Mouse (Mus musculus): ENCODE measurements around the gene Diaph2. TPM values are rescaled to one million over a fixed set of nuclear protein-coding genes. Genes with fewer than 3 reads are reported as not detected.
A peak's percentile ranks its signal among the peaks of the same experiment; 100 is the strongest.

Diaph2 gene
- polyA plus RNA-seq, 1 experiment from 2014 or later = 6.8 TPM

DNA sequence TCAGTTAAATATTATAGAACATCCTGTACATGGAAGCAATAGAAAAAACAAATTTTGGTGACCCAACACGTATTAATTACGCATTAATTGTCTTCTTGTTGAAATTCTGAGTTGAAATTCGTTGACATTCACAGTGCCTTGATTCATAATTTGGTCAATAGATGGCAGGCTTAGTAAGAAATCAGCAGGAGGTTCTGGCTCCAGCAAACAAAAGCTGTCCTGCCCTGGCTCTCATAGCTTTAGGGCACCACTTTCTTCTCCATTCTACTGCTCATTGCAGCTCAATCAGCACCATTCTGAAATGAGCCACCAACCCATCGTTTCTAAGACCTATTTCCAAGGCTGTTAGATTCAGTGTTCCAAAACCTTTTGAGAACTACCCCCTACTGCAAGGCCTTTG lies 225.3 kb downstream of the Diaph2 start:
- Histone ChIP-seq H3K27ac (ENCODE audit: low read depth, low read length) (no peak overlapping the region), H3K36me3 (ENCODE audit: control insufficient read depth, insufficient read depth, low read length) (no peaks in the 10 kb centered on the region), H3K4me1 (replicated peaks; ENCODE audit: control insufficient read depth, insufficient read depth, low read length) (no peaks in the 10 kb centered on the region), H3K4me2 (replicated peaks; ENCODE audit: low read depth, low read length) (no peak overlapping the region), H3K9me3 (ENCODE audit: control insufficient read depth, low read length) (no peaks in the 10 kb centered on the region), H3K9ac (ENCODE audit: low read depth, low read length) (no peak overlapping the region), H3K4me3 (ENCODE audit: low read depth, low read length) (no peak overlapping the region), H3K27me3 (ENCODE audit: control insufficient read depth, insufficient read depth, low read length) (no peaks in the 10 kb centered on the region)
- ATAC-seq (ENCODE audit: low FRiP score) (no peak), DNase-seq (ENCODE audit: low spot score) (peak; percentile 4)
- 83% methylated on average over 4 of the region's 4 CpGs for WGBS

DNA sequence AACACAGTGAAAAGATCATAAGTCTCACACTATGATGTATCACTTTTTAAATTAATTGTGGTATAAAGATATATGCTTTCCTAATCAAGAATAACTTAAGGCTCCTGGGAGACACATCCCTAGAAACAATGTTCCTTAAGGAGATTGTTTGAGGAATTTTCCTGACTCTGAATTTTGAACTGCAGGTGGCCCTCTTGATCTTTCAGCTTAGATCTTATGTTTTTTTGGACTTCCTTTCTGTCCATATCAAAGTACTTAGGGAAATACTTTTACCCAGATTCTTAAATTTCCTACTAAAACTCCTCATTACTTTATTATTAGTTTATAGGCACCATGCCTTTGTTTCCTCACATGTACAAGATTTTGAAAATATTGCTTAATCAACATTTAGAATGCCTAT lies 258.7 kb downstream of the Diaph2 start:
- no peak overlapping the region for H3K4me2 ChIP-seq (replicated peaks; ENCODE audit: low read depth, low read length)
- DNase-seq (ENCODE audit: low spot score) (no peak), ATAC-seq (ENCODE audit: low FRiP score) (no peak)

DNA sequence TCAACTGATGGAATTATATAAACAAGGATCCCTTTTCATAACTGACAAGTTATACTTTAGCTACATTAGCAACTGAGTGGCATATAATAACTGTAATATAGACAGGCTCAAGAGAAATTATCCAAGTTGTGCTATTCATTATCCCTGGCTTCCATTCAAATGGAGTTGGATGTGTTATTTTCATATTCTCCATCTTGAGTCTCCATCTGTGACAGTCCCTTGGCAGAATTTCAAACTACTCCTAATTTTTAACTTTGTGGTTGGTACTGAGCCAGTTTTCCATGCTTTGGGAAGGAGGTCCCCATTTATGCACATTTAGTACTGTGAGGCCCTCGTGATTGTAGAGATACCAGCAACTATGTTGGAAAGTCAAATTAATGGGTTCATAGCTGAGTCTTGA lies 270.2 kb downstream of the Diaph2 start:
- Histone ChIP-seq H3K36me3 (ENCODE audit: control insufficient read depth, insufficient read depth, low read length) (no peaks in the 10 kb centered on the region), H3K27ac (ENCODE audit: low read depth, low read length) (no peak overlapping the region), H3K4me2 (replicated peaks; ENCODE audit: low read depth, low read length) (no peak overlapping the region), H3K9me3 (ENCODE audit: control insufficient read depth, low read length) (no peaks in the 10 kb centered on the region), H3K4me3 (ENCODE audit: low read depth, low read length) (no peak overlapping the region), H3K9ac (ENCODE audit: low read depth, low read length) (no peak overlapping the region), H3K4me1 (replicated peaks; ENCODE audit: control insufficient read depth, insufficient read depth, low read length) (no peaks in the 10 kb centered on the region), H3K27me3 (ENCODE audit: control insufficient read depth, insufficient read depth, low read length) (no peaks in the 10 kb centered on the region)
- DNase-seq (ENCODE audit: low spot score) (no peak), ATAC-seq (ENCODE audit: low FRiP score) (no peak)
- whole genome bisulfite sequencing = 74% methylated on average over 1 of the region's 1 CpGs

More for the DNA sequence above, 258.7 kb downstream of the Diaph2 start:
- Histone ChIP-seq H3K4me3 (ENCODE audit: low read depth, low read length) (no peak overlapping the region), H3K27me3 (ENCODE audit: control insufficient read depth, insufficient read depth, low read length) (no peaks in the 10 kb centered on the region), H3K4me1 (replicated peaks; ENCODE audit: control insufficient read depth, insufficient read depth, low read length) (no peaks in the 10 kb centered on the region), H3K36me3 (ENCODE audit: control insufficient read depth, insufficient read depth, low read length) (no peaks in the 10 kb centered on the region), H3K9ac (ENCODE audit: low read depth, low read length) (no peak overlapping the region), H3K27ac (ENCODE audit: low read depth, low read length) (no peak overlapping the region), H3K9me3 (ENCODE audit: control insufficient read depth, low read length) (no peaks in the 10 kb centered on the region)

DNA sequence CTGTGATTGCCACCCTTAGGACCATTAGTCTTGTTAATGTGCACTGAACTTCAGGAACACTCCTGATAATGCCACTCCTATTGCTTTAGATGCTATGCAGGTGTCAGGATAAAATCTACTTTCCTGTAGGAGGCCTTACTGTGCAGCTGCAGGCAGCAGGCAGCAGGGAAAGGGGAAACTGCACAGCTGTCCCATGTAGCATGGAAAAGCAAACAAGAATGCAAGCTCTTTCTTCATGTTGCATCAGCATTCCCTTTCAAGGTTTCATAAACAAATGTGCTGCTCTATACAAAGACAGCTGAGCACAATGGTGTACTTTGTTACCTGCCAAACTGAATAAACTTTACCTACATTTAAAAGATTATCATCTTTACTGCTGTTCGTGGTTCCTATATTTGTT lies 295.0 kb downstream of the Diaph2 start:
- Histone ChIP-seq H3K9me3 (ENCODE audit: control insufficient read depth, low read length) (no peaks in the 10 kb centered on the region), H3K9ac (ENCODE audit: low read depth, low read length) (no peak overlapping the region), H3K4me2 (replicated peaks; ENCODE audit: low read depth, low read length) (no peak overlapping the region), H3K27me3 (ENCODE audit: control insufficient read depth, insufficient read depth, low read length) (no peaks in the 10 kb centered on the region), H3K27ac (ENCODE audit: low read depth, low read length) (no peak overlapping the region), H3K4me1 (replicated peaks; ENCODE audit: control insufficient read depth, insufficient read depth, low read length) (no peaks in the 10 kb centered on the region), H3K4me3 (ENCODE audit: low read depth, low read length) (no peak overlapping the region), H3K36me3 (ENCODE audit: control insufficient read depth, insufficient read depth, low read length) (no peaks in the 10 kb centered on the region)
- 76% methylated on average over 1 of the region's 1 CpGs for WGBS
- DNase-seq (ENCODE audit: low spot score) = no peak
- ATAC-seq (ENCODE audit: low FRiP score) = no peak

DNA sequence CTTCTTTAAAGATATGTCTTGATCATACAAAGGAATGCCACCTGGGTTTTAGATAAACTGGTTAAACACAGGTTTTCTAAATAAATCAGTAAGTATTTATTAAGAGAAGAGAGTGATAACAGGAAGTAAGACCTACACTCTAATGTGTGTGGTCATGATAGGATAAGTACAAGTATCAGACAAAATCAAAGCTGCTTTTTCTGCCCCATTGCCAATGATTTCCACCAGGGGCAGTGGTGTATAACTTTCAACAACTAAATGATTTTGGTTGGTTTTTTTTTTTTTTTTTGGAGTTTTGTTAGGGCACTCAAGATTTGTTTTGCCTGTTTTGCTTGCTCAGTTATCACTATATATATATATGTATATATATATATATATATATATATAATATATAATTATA lies 399.7 kb downstream of the Diaph2 start:
- no peak overlapping the region for H3K9ac ChIP-seq (ENCODE audit: low read depth, low read length)
- H3K4me1 ChIP-seq (replicated peaks; ENCODE audit: control insufficient read depth, insufficient read depth, low read length) = no peaks in the 10 kb centered on the region
- no peak overlapping the region for H3K4me3 ChIP-seq (ENCODE audit: low read depth, low read length)
- no peak for DNase-seq (ENCODE audit: low spot score)
- H3K36me3 ChIP-seq (ENCODE audit: control insufficient read depth, insufficient read depth, low read length) = no peaks in the 10 kb centered on the region
- ATAC-seq (ENCODE audit: low FRiP score) = no peak
- H3K27me3 ChIP-seq (ENCODE audit: control insufficient read depth, insufficient read depth, low read length) = no peaks in the 10 kb centered on the region
- no peaks in the 10 kb centered on the region for H3K9me3 ChIP-seq (ENCODE audit: control insufficient read depth, low read length)
- H3K4me2 ChIP-seq (replicated peaks; ENCODE audit: low read depth, low read length) = no peak overlapping the region
- no peak overlapping the region for H3K27ac ChIP-seq (ENCODE audit: low read depth, low read length)

DNA sequence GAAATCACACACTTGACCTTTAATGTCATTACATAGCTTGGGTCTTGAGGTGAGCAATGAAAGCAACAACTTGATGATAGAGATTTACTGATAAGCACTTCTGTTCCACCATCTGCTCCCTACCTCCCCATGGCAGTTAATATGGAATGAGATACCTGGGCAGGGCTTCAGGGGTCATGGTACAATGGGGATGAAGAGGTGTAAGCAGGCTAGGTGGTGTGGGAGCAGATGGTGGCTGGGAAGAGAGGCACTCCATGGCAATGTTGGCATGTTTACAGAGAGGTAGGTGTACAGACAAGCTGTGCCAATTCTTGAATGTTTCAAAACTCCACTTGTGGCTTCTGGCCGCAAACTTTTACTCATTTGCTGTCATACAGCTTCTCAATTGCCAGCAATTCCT lies 402.6 kb downstream of the Diaph2 start:
- Histone ChIP-seq H3K4me3 (ENCODE audit: low read depth, low read length) (no peak overlapping the region), H3K4me1 (replicated peaks; ENCODE audit: control insufficient read depth, insufficient read depth, low read length) (no peaks in the 10 kb centered on the region), H3K36me3 (ENCODE audit: control insufficient read depth, insufficient read depth, low read length) (no peaks in the 10 kb centered on the region), H3K27ac (ENCODE audit: low read depth, low read length) (no peak overlapping the region), H3K4me2 (replicated peaks; ENCODE audit: low read depth, low read length) (no peak overlapping the region), H3K9ac (ENCODE audit: low read depth, low read length) (no peak overlapping the region), H3K27me3 (ENCODE audit: control insufficient read depth, insufficient read depth, low read length) (no peaks in the 10 kb centered on the region), H3K9me3 (ENCODE audit: control insufficient read depth, low read length) (no peaks in the 10 kb centered on the region)
- no peak for ATAC-seq (ENCODE audit: low FRiP score)
- whole genome bisulfite sequencing = 96% methylated on average over 1 of the region's 1 CpGs
- DNase-seq (ENCODE audit: low spot score) = no peak

DNA sequence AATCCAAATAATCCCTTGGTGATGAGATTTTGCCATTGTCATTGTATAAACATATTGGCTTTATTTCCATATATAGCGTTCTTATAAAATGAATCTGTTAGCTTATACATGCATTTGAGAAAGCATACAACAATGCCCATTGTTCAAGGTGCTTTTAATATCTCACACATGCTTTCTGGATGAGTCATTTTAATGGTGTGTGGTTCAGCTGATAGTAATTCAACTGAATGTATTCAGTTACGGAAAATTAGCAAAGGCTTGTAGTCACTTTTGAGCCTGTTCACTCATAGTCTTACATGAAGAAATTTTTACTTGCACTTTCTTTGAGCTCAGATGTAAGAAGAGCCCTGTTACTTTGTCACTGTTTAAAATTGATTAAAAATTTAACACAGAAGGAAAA lies 423.6 kb downstream of the Diaph2 start:
- no peaks in the 10 kb centered on the region for H3K36me3 ChIP-seq (ENCODE audit: control insufficient read depth, insufficient read depth, low read length)
- H3K9ac ChIP-seq (ENCODE audit: low read depth, low read length) = no peak overlapping the region
- no peak overlapping the region for H3K27ac ChIP-seq (ENCODE audit: low read depth, low read length)
- H3K9me3 ChIP-seq (ENCODE audit: control insufficient read depth, low read length) = no peaks in the 10 kb centered on the region
- H3K4me1 ChIP-seq (replicated peaks; ENCODE audit: control insufficient read depth, insufficient read depth, low read length) = no peaks in the 10 kb centered on the region
- ATAC-seq (ENCODE audit: low FRiP score) (no peak), DNase-seq (ENCODE audit: low spot score) (no peak)
- H3K27me3 ChIP-seq (ENCODE audit: control insufficient read depth, insufficient read depth, low read length) = no peaks in the 10 kb centered on the region
- WGBS = 95% methylated on average over 2 of the region's 2 CpGs
- H3K4me3 ChIP-seq (ENCODE audit: low read depth, low read length) = no peak overlapping the region
- H3K4me2 ChIP-seq (replicated peaks; ENCODE audit: low read depth, low read length) = no peak overlapping the region

DNA sequence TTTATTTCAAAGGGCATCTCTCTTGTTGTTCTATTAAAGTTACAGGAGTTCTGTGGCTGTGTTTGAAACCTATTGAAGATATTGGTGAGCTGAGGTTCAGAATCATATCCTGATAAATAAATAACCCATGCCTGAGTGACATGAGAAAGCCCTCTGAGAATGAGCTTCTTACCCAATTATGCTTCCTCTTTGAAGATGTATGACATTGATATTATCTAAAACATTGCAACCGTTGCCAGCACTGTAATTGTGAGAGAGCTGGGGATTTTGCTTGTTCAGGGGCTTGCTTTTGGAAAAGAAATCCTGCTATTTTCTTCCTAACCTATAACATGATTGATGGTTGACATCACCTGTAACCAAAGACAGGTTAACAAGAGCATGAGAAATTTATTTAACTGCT lies 438.3 kb downstream of the Diaph2 start:
- DNase-seq (ENCODE audit: low spot score) (no peak), ATAC-seq (ENCODE audit: low FRiP score) (no peak)
- no peaks in the 10 kb centered on the region for H3K36me3 ChIP-seq (ENCODE audit: control insufficient read depth, insufficient read depth, low read length)
- H3K27ac ChIP-seq (ENCODE audit: low read depth, low read length) = no peak overlapping the region
- H3K4me2 ChIP-seq (replicated peaks; ENCODE audit: low read depth, low read length) = no peak overlapping the region
- no peaks in the 10 kb centered on the region for H3K27me3 ChIP-seq (ENCODE audit: control insufficient read depth, insufficient read depth, low read length)
- H3K9me3 ChIP-seq (ENCODE audit: control insufficient read depth, low read length) = no peaks in the 10 kb centered on the region
- H3K4me3 ChIP-seq (ENCODE audit: low read depth, low read length) = no peak overlapping the region
- 74% methylated on average over 1 of the region's 1 CpGs for WGBS
- no peak overlapping the region for H3K9ac ChIP-seq (ENCODE audit: low read depth, low read length)
- no peaks in the 10 kb centered on the region for H3K4me1 ChIP-seq (replicated peaks; ENCODE audit: control insufficient read depth, insufficient read depth, low read length)

DNA sequence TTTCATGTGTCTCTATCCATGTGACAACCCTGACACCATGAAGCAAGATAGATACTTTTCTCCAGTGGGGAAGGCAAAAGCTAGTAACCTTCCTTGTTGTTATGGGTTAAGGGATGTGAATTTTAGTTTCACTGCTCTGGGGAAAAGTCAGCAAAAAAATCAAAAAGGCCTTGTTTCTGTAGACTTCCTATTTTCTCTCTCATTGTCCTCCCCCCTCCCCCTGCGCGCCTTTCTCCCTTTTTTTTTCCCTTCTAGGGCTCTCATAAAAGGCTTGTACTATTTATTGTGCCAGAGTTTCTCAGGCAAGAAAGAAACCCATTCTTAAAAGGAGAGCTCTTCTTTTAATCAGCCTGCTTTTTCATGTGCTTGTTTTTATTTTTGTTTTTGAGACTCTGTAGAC lies 438.9 kb downstream of the Diaph2 start:
- H3K4me2 ChIP-seq (replicated peaks; ENCODE audit: low read depth, low read length) = no peak overlapping the region
- no peaks in the 10 kb centered on the region for H3K4me1 ChIP-seq (replicated peaks; ENCODE audit: control insufficient read depth, insufficient read depth, low read length)
- H3K36me3 ChIP-seq (ENCODE audit: control insufficient read depth, insufficient read depth, low read length) = no peaks in the 10 kb centered on the region
- ATAC-seq (ENCODE audit: low FRiP score) (no peak), DNase-seq (ENCODE audit: low spot score) (no peak)
- H3K9me3 ChIP-seq (ENCODE audit: control insufficient read depth, low read length) = no peaks in the 10 kb centered on the region
- H3K9ac ChIP-seq (ENCODE audit: low read depth, low read length) = no peak overlapping the region
- no peaks in the 10 kb centered on the region for H3K27me3 ChIP-seq (ENCODE audit: control insufficient read depth, insufficient read depth, low read length)
- H3K4me3 ChIP-seq (ENCODE audit: low read depth, low read length) = no peak overlapping the region
- H3K27ac ChIP-seq (ENCODE audit: low read depth, low read length) = no peak overlapping the region
- WGBS = 75% methylated on average over 2 of the region's 2 CpGs

Measured in hindbrain, embryonic 11.5 days (tissue).